Comparison of ENCODE assay signal across 26 mouse cellular contexts in genomic region chr13:114090786-114091185, GRCm38 (mm10).
DNase-seq lines count a peak whose midpoint lies in the region; ATAC-seq lines count a peak whose summit lies in the region.
"Had no signal": no experiment of that assay in that cellular context is flagged by ENCODE, and none has a peak within 500 bp of the region (broad histone marks: within the 10 kb centered on the region; RNA-seq: fewer than 3 reads in every experiment).

No protein-coding gene starts in this region.

- H3K36me3 ChIP-seq in midbrain, embryonic 11.5 days (ENCODE audit: control insufficient read depth, insufficient read depth, low read length) = no peaks in the 10 kb centered on the region
- no peaks in the 10 kb centered on the region for H3K36me3 ChIP-seq in midbrain, embryonic 13.5 days
- no peaks in the 10 kb centered on the region; the same call in 1 of the 2 replicates for H3K36me3 ChIP-seq in limb, embryonic 12.5 days
- H3K36me3 ChIP-seq: embryonic facial prominence, embryonic 15.5 days had no signal

- no peak overlapping the region for H3K4me2 ChIP-seq in midbrain, embryonic 11.5 days
- no peak overlapping the region for H3K4me2 ChIP-seq in midbrain, embryonic 13.5 days (replicated peaks)
- H3K4me2 ChIP-seq in limb, embryonic 12.5 days = no peak overlapping the region
- H3K4me2 ChIP-seq: embryonic facial prominence, embryonic 13.5 days; embryonic facial prominence, embryonic 15.5 days; forebrain, embryonic 13.5 days; forebrain, embryonic 15.5 days had no signal

- no peaks in the 10 kb centered on the region for H3K9me3 ChIP-seq in midbrain, embryonic 11.5 days (ENCODE audit: control insufficient read depth, low read length)
- H3K9me3 ChIP-seq in midbrain, embryonic 13.5 days = no peaks in the 10 kb centered on the region
- no peaks in the 10 kb centered on the region for H3K9me3 ChIP-seq in limb, embryonic 12.5 days
- H3K9me3 ChIP-seq: embryonic facial prominence, embryonic 13.5 days; embryonic facial prominence, embryonic 15.5 days; forebrain, embryonic 13.5 days; forebrain, embryonic 15.5 days; G1E had no signal

- H3K9ac ChIP-seq in midbrain, embryonic 11.5 days (ENCODE audit: low read length) = no peak overlapping the region
- H3K9ac ChIP-seq in midbrain, embryonic 13.5 days (replicated peaks) = no peak overlapping the region
- no peak overlapping the region for H3K9ac ChIP-seq in limb, embryonic 12.5 days (replicated peaks)
- H3K9ac ChIP-seq: embryonic facial prominence, embryonic 13.5 days; embryonic facial prominence, embryonic 15.5 days; forebrain, embryonic 13.5 days; forebrain, embryonic 15.5 days; forebrain, postnatal 0 days had no signal

- DNase-seq in midbrain, embryonic 11.5 days (ENCODE audit: low spot score, missing footprints) = peak; percentile 49
- DNase-seq in NIH3T3 (ENCODE audit: low read depth) = peak; percentile 51
- no peak for DNase-seq in thymus, postnatal 4 days
- no peak for DNase-seq in left cerebral cortex, adult 18-20 months (ENCODE audit: low spot score in 2 of 2)
- no peak for DNase-seq in right cerebral cortex, adult 18-20 months
- DNase-seq: adrenal gland, adult 2 months; adrenal gland, postnatal 10 days; adrenal gland, postnatal 25 days; B cell, adult 2 months; cerebellum, adult 11 months; cerebellum, adult 18-20 months; cerebellum, adult 8-10 months; cerebellum, adult 9-11 months; cerebellum, postnatal 14 days; cerebellum, postnatal 36 days; forebrain, postnatal 0 days had no signal

- no peaks in the 10 kb centered on the region for H3K4me1 ChIP-seq in midbrain, embryonic 11.5 days (ENCODE audit: control insufficient read depth, insufficient read depth, low read length)
- no peaks in the 10 kb centered on the region for H3K4me1 ChIP-seq in midbrain, embryonic 13.5 days (replicated peaks)
- peaks cover 19% of the 10 kb centered on the region for H3K4me1 ChIP-seq in limb, embryonic 12.5 days (replicated peaks)
- H3K4me1 ChIP-seq: embryonic facial prominence, embryonic 15.5 days had no signal

- no peak overlapping the region for H3K27ac ChIP-seq in midbrain, embryonic 11.5 days (ENCODE audit: low read depth, low read length)
- H3K27ac ChIP-seq in midbrain, embryonic 13.5 days = no peak overlapping the region
- H3K27ac ChIP-seq in limb, embryonic 12.5 days = 0 out of 2 replicates have a peak overlapping the region, but pooled peaks have one; percentile 35
- H3K27ac ChIP-seq: embryonic facial prominence, embryonic 13.5 days; embryonic facial prominence, embryonic 15.5 days; forebrain, embryonic 13.5 days; forebrain, embryonic 15.5 days had no signal

- 91% methylated on average over 6 of the region's 6 CpGs for WGBS in midbrain, embryonic 11.5 days
- WGBS in midbrain, embryonic 13.5 days = 91% methylated on average over 6 of the region's 6 CpGs
- 75% methylated on average over 6 of the region's 6 CpGs for WGBS in limb, embryonic 12.5 days

- no peak for ATAC-seq in midbrain, embryonic 11.5 days (ENCODE audit: low FRiP score)
- no peak for ATAC-seq in midbrain, embryonic 13.5 days
- no peak; the same call in 1 of the 2 replicates for ATAC-seq in limb, embryonic 12.5 days (ENCODE audit: insufficient number of reproducible peaks, insufficient read depth, low FRiP score, low TSS enrichment, low read depth)
- ATAC-seq: CD4-positive, CD25-positive, alpha-beta regulatory T cell, adult 4 months; forebrain, embryonic 13.5 days; forebrain, embryonic 15.5 days; forebrain, postnatal 0 days had no signal

- H3K4me3 ChIP-seq in midbrain, embryonic 11.5 days (ENCODE audit: low read depth, low read length) = no peak overlapping the region
- H3K4me3 ChIP-seq in midbrain, embryonic 13.5 days (replicated peaks) = no peak overlapping the region
- H3K4me3 ChIP-seq in limb, embryonic 12.5 days (replicated peaks) = no peak overlapping the region
- H3K4me3 ChIP-seq: embryonic facial prominence, embryonic 13.5 days; embryonic facial prominence, embryonic 15.5 days; erythroblast, embryonic 14.5 days; forebrain, embryonic 13.5 days; forebrain, embryonic 15.5 days had no signal

- no peaks in the 10 kb centered on the region for H3K27me3 ChIP-seq in midbrain, embryonic 11.5 days (ENCODE audit: control insufficient read depth, insufficient read depth, low read length)
- no peaks in the 10 kb centered on the region for H3K27me3 ChIP-seq in midbrain, embryonic 13.5 days
- H3K27me3 ChIP-seq in limb, embryonic 12.5 days = no peaks in the 10 kb centered on the region
- H3K27me3 ChIP-seq: CH12.LX; embryonic facial prominence, embryonic 13.5 days; embryonic facial prominence, embryonic 15.5 days; forebrain, embryonic 13.5 days; forebrain, embryonic 15.5 days had no signal

Comparison
In these comparisons a context has a peak if more than half of its experiments do, and no peak if none do; other contexts are left out.
1. DNase-seq: peak in midbrain, embryonic 11.5 days (single experiment) and NIH3T3 (single experiment); none in thymus, postnatal 4 days (single experiment), left cerebral cortex, adult 18-20 months (0 of 2) and right cerebral cortex, adult 18-20 months (single experiment).